Mouse (Mus musculus) hindbrain, embryonic 14.5 days (tissue): ENCODE data around the gene Il27. TPM values are rescaled to one million over a fixed set of nuclear protein-coding genes. Genes with fewer than 3 reads are reported as not detected.

ENCODE experiments used
- ATAC-seq: fragments of 200-750 bp; cut with Nextera tagmentation; 2 replicates; pipeline ENCODE4 v1.8.0; 2017; ENCODE audit warnings: moderate number of reproducible peaks, mild to moderate bottlenecking, moderate TSS enrichment, moderate library complexity; ENCODE audit not compliant: low FRiP score
- DNase-seq: peaks from one replicate; pipeline ENCODE4 v3.0.0-alpha.2; 2015; ENCODE audit warnings: low spot score
- H3K27ac ChIP-seq: fragments of 300-500 bp; sonication (generic); 2 replicates; pipeline ENCODE4 v1.5.1; 2014; ENCODE audit warnings: mild to moderate bottlenecking, moderate library complexity
- H3K27me3 ChIP-seq: fragments of 300-500 bp; sonication (generic); 2 replicates; pipeline ENCODE4 v1.6.1; 2014; ENCODE audit warnings: mild to moderate bottlenecking, low read length, mixed read lengths; ENCODE audit not compliant: control insufficient read depth, insufficient read depth
- H3K36me3 ChIP-seq: fragments of 300-500 bp; sonication (generic); replicated peaks from 2 replicates; pipeline ENCODE4 v1.6.1; 2014; ENCODE audit not compliant: control insufficient read depth, insufficient read depth
- H3K4me1 ChIP-seq: fragments of 300-500 bp; sonication (generic); replicated peaks from 2 replicates; pipeline ENCODE4 v1.6.1; 2014; ENCODE audit warnings: antibody characterized with exemption, low read length, mixed read lengths; ENCODE audit not compliant: control insufficient read depth, insufficient read depth
- H3K4me2 ChIP-seq: fragments of 300-500 bp; sonication (generic); replicated peaks from 2 replicates; pipeline ENCODE4 v1.6.1; 2014; ENCODE audit warnings: mild to moderate bottlenecking, moderate library complexity
- H3K4me3 ChIP-seq: fragments of 300-500 bp; sonication (generic); replicated peaks from 2 replicates; pipeline ENCODE4 v1.5.1; 2014; ENCODE audit warnings: mild to moderate bottlenecking, low read length
- H3K9ac ChIP-seq: fragments of 300-500 bp; sonication (generic); 2 replicates; pipeline ENCODE4 v1.6.1; 2014
- H3K9me3 ChIP-seq: fragments of 300-500 bp; sonication (generic); 2 replicates; pipeline ENCODE4 v1.6.1; 2016; ENCODE audit warnings: low read length; ENCODE audit not compliant: control insufficient read depth
- WGBS: fragments of 180-500 bp; shearing (Covaris S2); extraction: QIAGEN DNeasy Blood & Tissue Kit; methylation state at CpG from one replicate; pipeline ENCODE4 v1.1.7; 2014; 5-methylcytosine and 5-hydroxymethylcytosine counted together
- polyA plus RNA-seq: library from polyadenylated mRNA; unstranded; fragments of >200 nt; fragmentation: Nextera tagmentation; extraction: Ambion mirVana; gene quantifications from 2 replicates; pipeline ENCODE4 v1.2.1, GENCODE M21; 2014

Il27 gene
- polyA plus RNA-seq, 1 experiment from 2014 or later, result not detected

- Histone ChIP-seq H3K9ac (no peak within 1 kb of the TSS), H3K9me3 (no peaks in the 10 kb centered on the region), H3K27ac (no peak within 1 kb of the TSS), H3K4me2 (no peak within 1 kb of the TSS), H3K4me1 (peaks cover 15% of the 10 kb centered on the region; the same call in 1 of the 2 replicates), H3K36me3 (no peaks in the 10 kb centered on the region), H3K27me3 (peaks cover 6% of the 10 kb centered on the region; the same call in 1 of the 2 replicates), H3K4me3 (no peak within 1 kb of the TSS)
- 80% methylated on average over 6 of the region's 6 CpGs for WGBS
- DNase-seq (no peak), ATAC-seq (no peak)
Measured at GRCm38 (mm10) chr7:126585717-126586116, 9.0 kb downstream of the Il27 start, which contains the start of gene Cln3. Cln3 (minus strand) TSS chr7:126585817.

- H3K27me3 ChIP-seq, result peaks cover 6% of the 10 kb centered on the region; the same call in 1 of the 2 replicates
- H3K4me3 ChIP-seq, result peak within 1 kb of the TSS; percentile 50
- H3K9ac ChIP-seq, result peak within 1 kb of the TSS; percentile 53; the same call in 1 of the 2 replicates
- DNase-seq, result no peak
- H3K4me2 ChIP-seq, result peak within 1 kb of the TSS; percentile 89
- no peaks in the 10 kb centered on the region for H3K36me3 ChIP-seq
- no peaks in the 10 kb centered on the region for H3K9me3 ChIP-seq
- peaks cover 15% of the 10 kb centered on the region; the same call in 1 of the 2 replicates for H3K4me1 ChIP-seq
- H3K27ac ChIP-seq, result peak within 1 kb of the TSS; percentile 85; the same call in 1 of the 2 replicates
- ATAC-seq, result no peak
- WGBS, result 79% methylated on average over 8 of the region's 8 CpGs
Measured at GRCm38 (mm10) chr7:126584506-126584977, 10.2 kb downstream of the Il27 start, which contains the start of gene Apobr. Apobr (plus strand) TSS chr7:126584942.

- no peak for DNase-seq
- H3K4me3 ChIP-seq, result peak overlapping the region; percentile 50
- no peak for ATAC-seq
- H3K4me1 ChIP-seq, result peaks cover 15% of the 10 kb centered on the region; the same call in 1 of the 2 replicates
- 0 out of 2 replicates have a peak, but pooled peaks cover 3% of the 10 kb centered on the region for H3K36me3 ChIP-seq
- no peaks in the 10 kb centered on the region for H3K9me3 ChIP-seq
- H3K4me2 ChIP-seq, result peak overlapping the region; percentile 89
- peak overlapping the region; percentile 53; the same call in 1 of the 2 replicates for H3K9ac ChIP-seq
- 61% methylated on average over 6 of the region's 6 CpGs for WGBS
- peaks cover 6% of the 10 kb centered on the region; the same call in 1 of the 2 replicates for H3K27me3 ChIP-seq
- peak overlapping the region; percentile 85 for H3K27ac ChIP-seq
Measured at GRCm38 (mm10) chr7:126583761-126584160, 11.0 kb downstream of the Il27 start.

- H3K4me3 ChIP-seq, result peak overlapping the region; percentile 50
- ATAC-seq (peak; percentile 92), DNase-seq (peak; percentile 88)
- peaks cover 6% of the 10 kb centered on the region; the same call in 1 of the 2 replicates for H3K27me3 ChIP-seq
- H3K4me1 ChIP-seq, result peaks cover 15% of the 10 kb centered on the region; the same call in 1 of the 2 replicates
- H3K36me3 ChIP-seq, result 0 out of 2 replicates have a peak, but pooled peaks cover 4% of the 10 kb centered on the region
- under 1% methylated on average over 22 of the region's 22 CpGs for WGBS
- no peaks in the 10 kb centered on the region for H3K9me3 ChIP-seq
- H3K4me2 ChIP-seq, result peak overlapping the region; percentile 89
- peak overlapping the region; percentile 85 for H3K27ac ChIP-seq
- peak overlapping the region; percentile 53 for H3K9ac ChIP-seq
Measured at GRCm38 (mm10) chr7:126583251-126583709, 11.5 kb downstream of the Il27 start.

- WGBS, result 1% methylated on average over 20 of the region's 20 CpGs
- H3K9me3 ChIP-seq, result no peaks in the 10 kb centered on the region
- H3K36me3 ChIP-seq, result 0 out of 2 replicates have a peak, but pooled peaks cover 6% of the 10 kb centered on the region
- H3K27me3 ChIP-seq, result peaks cover 6% of the 10 kb centered on the region; the same call in 1 of the 2 replicates
- H3K4me3 ChIP-seq, result peak overlapping the region; percentile 50
- ATAC-seq (peak; percentile 38), DNase-seq (no peak)
- peak overlapping the region; percentile 89 for H3K4me2 ChIP-seq
- peak overlapping the region; percentile 53 for H3K9ac ChIP-seq
- H3K4me1 ChIP-seq, result peaks cover 15% of the 10 kb centered on the region; the same call in 1 of the 2 replicates
- H3K27ac ChIP-seq, result peak overlapping the region; percentile 85; the same call in 1 of the 2 replicates
Measured at GRCm38 (mm10) chr7:126582759-126583158, 12.0 kb downstream of the Il27 start.

- Histone ChIP-seq H3K9me3 (no peaks in the 10 kb centered on the region), H3K9ac (no peak overlapping the region), H3K4me3 (no peak overlapping the region), H3K27me3 (peaks cover 6% of the 10 kb centered on the region; the same call in 1 of the 2 replicates), H3K36me3 (peaks cover 15% of the 10 kb centered on the region; the same call in 1 of the 2 replicates), H3K4me2 (peak overlapping the region; percentile 89), H3K27ac (no peak overlapping the region), H3K4me1 (peaks cover 15% of the 10 kb centered on the region; the same call in 1 of the 2 replicates)
- no peak for DNase-seq
- 90% methylated on average over 6 of the region's 6 CpGs for WGBS
- ATAC-seq, result no peak
Measured at GRCm38 (mm10) chr7:126581661-126582060, 13.1 kb downstream of the Il27 start.

GRCm38 (mm10) chr7:126579172-126579571 is 15.6 kb downstream of the Il27 start:
- DNase-seq (peak; percentile 36), ATAC-seq (no peak)
- H3K27ac ChIP-seq, result no peak overlapping the region
- peaks cover 15% of the 10 kb centered on the region; the same call in 1 of the 2 replicates for H3K4me1 ChIP-seq
- WGBS, result 60% methylated on average over 8 of the region's 8 CpGs
- no peak overlapping the region for H3K4me2 ChIP-seq
- no peaks in the 10 kb centered on the region for H3K27me3 ChIP-seq
- peaks cover 25% of the 10 kb centered on the region for H3K36me3 ChIP-seq
- no peak overlapping the region for H3K9ac ChIP-seq
- no peaks in the 10 kb centered on the region for H3K9me3 ChIP-seq
- H3K4me3 ChIP-seq, result no peak overlapping the region

GRCm38 (mm10) chr7:126576946-126577345 is 17.8 kb downstream of the Il27 start:
- no peak overlapping the region for H3K27ac ChIP-seq
- DNase-seq, result no peak
- no peak for ATAC-seq
- peaks cover 33% of the 10 kb centered on the region for H3K36me3 ChIP-seq
- no peaks in the 10 kb centered on the region for H3K27me3 ChIP-seq
- peaks cover 2% of the 10 kb centered on the region; the same call in 1 of the 2 replicates for H3K4me1 ChIP-seq
- no peaks in the 10 kb centered on the region for H3K9me3 ChIP-seq
- H3K4me2 ChIP-seq, result no peak overlapping the region
- 49% methylated on average over 8 of the region's 8 CpGs for WGBS
- H3K9ac ChIP-seq, result no peak overlapping the region
- H3K4me3 ChIP-seq, result no peak overlapping the region

- WGBS, result 0% methylated on average over 46 of the region's 46 CpGs
- H3K36me3 ChIP-seq, result peaks cover 36% of the 10 kb centered on the region
- no peaks in the 10 kb centered on the region for H3K4me1 ChIP-seq
- peak within 1 kb of the TSS; percentile 65 for H3K27ac ChIP-seq
- no peaks in the 10 kb centered on the region for H3K9me3 ChIP-seq
- ATAC-seq, result peak; percentile 93
- peak within 1 kb of the TSS; percentile 72 for H3K4me2 ChIP-seq
- H3K4me3 ChIP-seq, result peak within 1 kb of the TSS; percentile 86
- peak; percentile 94 for DNase-seq
- H3K27me3 ChIP-seq, result no peaks in the 10 kb centered on the region
- H3K9ac ChIP-seq, result peak within 1 kb of the TSS; percentile 83
Measured at GRCm38 (mm10) chr7:126566094-126566765, 28.5 kb downstream of the Il27 start, which contains the start of gene Eif3c. Eif3c (minus strand) TSS chr7:126566411.
